16 mouse cellular contexts compared by ENCODE assay signal in genomic region chr2:166380854-166381253, GRCm38 (mm10).
A peak's percentile ranks its signal among the peaks of the same experiment; 100 is the strongest.
DNase-seq lines count a peak whose midpoint lies in the region; ATAC-seq lines count a peak whose summit lies in the region.
"Had no signal": no experiment of that assay in that cellular context is flagged by ENCODE, and none has a peak within 500 bp of the region (broad histone marks: within the 10 kb centered on the region; RNA-seq: fewer than 3 reads in every experiment).

No protein-coding gene starts in this region.

- ATAC-seq in heart, embryonic 11.5 days (replicated peaks; ENCODE audit: insufficient number of reproducible peaks, low FRiP score, low TSS enrichment): no peak
- ATAC-seq: activated CD4-positive, CD25-positive, alpha-beta regulatory T cell, adult 4 months; forebrain, postnatal 0 days; hindbrain, postnatal 0 days had no signal

- no peak overlapping the region for H3K4me2 ChIP-seq in heart, embryonic 11.5 days
- H3K4me2 ChIP-seq: midbrain, embryonic 11.5 days had no signal

- no peaks in the 10 kb centered on the region for H3K9me3 ChIP-seq in heart, embryonic 11.5 days (replicated peaks; ENCODE audit: control insufficient read depth, low read length)

- H3K4me1 ChIP-seq in heart, embryonic 11.5 days (ENCODE audit: control insufficient read depth, insufficient read depth, low read length): peaks cover 4% of the 10 kb centered on the region; the same call in 1 of the 2 replicates

- DNase-seq in heart, adult 11 months: peak; percentile 97
- DNase-seq in adrenal gland, adult 8-10 months: peak; percentile 42
- peak; percentile 61 for DNase-seq in heart, adult 8-10 months (ENCODE audit: low spot score)
- peak; percentile 89 for DNase-seq in kidney, postnatal 10 days
- DNase-seq in left cerebral cortex, adult 18-20 months (ENCODE audit: low spot score in 2 of 2): no peak
- no peak for DNase-seq in spleen, postnatal 36 days (ENCODE audit: low spot score in 2 of 2)
- DNase-seq in frontal cortex, postnatal 36 days (ENCODE audit: low spot score in 2 of 2): no peak
- DNase-seq: cerebellum, adult 9-11 months; forebrain, postnatal 0 days; spleen, adult 18-20 months; thymus, postnatal 36 days had no signal

- no peak overlapping the region for H3K9ac ChIP-seq in heart, embryonic 11.5 days (ENCODE audit: low read depth, low read length)
- H3K9ac ChIP-seq: forebrain, postnatal 0 days; liver, embryonic 14.5 days had no signal

- peaks cover 4% of the 10 kb centered on the region; the same call in 1 of the 2 replicates for H3K27me3 ChIP-seq in heart, embryonic 11.5 days (ENCODE audit: control insufficient read depth, insufficient read depth, low read length)

- H3K4me3 ChIP-seq in heart, embryonic 11.5 days (ENCODE audit: low read depth, low read length): no peak overlapping the region

- no peaks in the 10 kb centered on the region for H3K36me3 ChIP-seq in heart, embryonic 11.5 days (ENCODE audit: control insufficient read depth, insufficient read depth, low read length)

- no peak overlapping the region for H3K27ac ChIP-seq in heart, embryonic 11.5 days (ENCODE audit: low read depth, low read length)
- H3K27ac ChIP-seq: hindbrain, postnatal 0 days; liver, embryonic 14.5 days had no signal

- WGBS in heart, embryonic 11.5 days (ENCODE audit: insufficient replicate concordance): 68% methylated on average over 9 of the region's 9 CpGs

Comparison
In these comparisons a context has a peak if more than half of its experiments do, and no peak if none do; other contexts are left out.
1. DNase-seq: peak in heart, adult 11 months (single experiment), adrenal gland, adult 8-10 months (single experiment), heart, adult 8-10 months (single experiment) and kidney, postnatal 10 days (single experiment); none in left cerebral cortex, adult 18-20 months (0 of 2), spleen, postnatal 36 days (0 of 2) and frontal cortex, postnatal 36 days (0 of 2).